Comparison of ENCODE assay signal across 13 mouse cellular contexts in the genomic region with DNA sequence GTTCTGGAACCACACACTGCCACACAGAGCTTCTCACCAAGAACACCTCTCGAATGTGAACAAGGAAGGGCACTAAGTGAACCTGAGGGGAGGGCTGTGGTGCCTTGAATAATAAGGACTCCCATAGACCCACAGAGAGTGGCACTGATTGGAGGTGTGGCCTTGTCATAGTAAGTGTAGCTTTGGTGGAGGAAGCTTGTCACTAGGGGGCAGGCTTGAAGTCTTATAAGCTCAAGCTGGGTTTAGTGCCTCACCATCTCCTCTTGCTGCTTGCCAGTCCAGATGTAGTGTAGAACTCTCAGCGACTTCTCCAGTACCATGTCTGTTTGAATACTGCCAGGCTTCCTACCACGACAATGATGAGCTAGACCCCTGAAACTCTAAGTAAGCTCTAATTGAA. TPM values are rescaled to one million over a fixed set of nuclear protein-coding genes. Genes with fewer than 3 reads are reported as not detected.
DNase-seq lines count a peak whose midpoint lies in the region; ATAC-seq lines count a peak whose summit lies in the region.
"Had no signal": no experiment of that assay in that cellular context is flagged by ENCODE, and none has a peak within 500 bp of the region (broad histone marks: within the 10 kb centered on the region; RNA-seq: fewer than 3 reads in every experiment).

No protein-coding gene starts in this region.

- H3K4me2 ChIP-seq in forebrain, embryonic 14.5 days (ENCODE audit: low read length), result no peak overlapping the region
- H3K4me2 ChIP-seq in forebrain, embryonic 13.5 days, result no peak overlapping the region
- no peak overlapping the region for H3K4me2 ChIP-seq in midbrain, embryonic 13.5 days (replicated peaks)
- H3K4me2 ChIP-seq: neural tube, embryonic 12.5 days had no signal

- no peak overlapping the region for H3K9ac ChIP-seq in forebrain, embryonic 14.5 days (ENCODE audit: low read length)
- no peak overlapping the region for H3K9ac ChIP-seq in forebrain, embryonic 13.5 days
- no peak overlapping the region for H3K9ac ChIP-seq in midbrain, embryonic 13.5 days (replicated peaks)
- H3K9ac ChIP-seq: neural tube, embryonic 12.5 days had no signal

- no peaks in the 10 kb centered on the region for H3K4me1 ChIP-seq in forebrain, embryonic 14.5 days (ENCODE audit: control insufficient read depth, insufficient read depth, low read length)
- H3K4me1 ChIP-seq in forebrain, embryonic 13.5 days, result no peaks in the 10 kb centered on the region
- H3K4me1 ChIP-seq in midbrain, embryonic 13.5 days (replicated peaks), result no peaks in the 10 kb centered on the region
- H3K4me1 ChIP-seq: neural tube, embryonic 12.5 days had no signal

- peak; percentile 13 for DNase-seq in forebrain, embryonic 14.5 days (ENCODE audit: low spot score)
- peak; percentile 15 for DNase-seq in ovary, postnatal 36 days (ENCODE audit: low spot score)
- DNase-seq in ovary, adult 18-20 months (ENCODE audit: low spot score), result no peak
- DNase-seq in heart, postnatal 14 days, result peak; percentile 25 to 57
- DNase-seq in lung, postnatal 36 days, result peak; percentile 61
- DNase-seq: cerebellum, adult 9-10 months had no signal

- intact Hi-C loops in heart, postnatal 14 days (cut with DNase I), result no loop called here

- H3K4me3 ChIP-seq in forebrain, embryonic 14.5 days (ENCODE audit: low read depth, low read length), result no peak overlapping the region
- no peak overlapping the region for H3K4me3 ChIP-seq in forebrain, embryonic 13.5 days
- no peak overlapping the region for H3K4me3 ChIP-seq in midbrain, embryonic 13.5 days (replicated peaks)
- H3K4me3 ChIP-seq: neural tube, embryonic 12.5 days had no signal

- no peaks in the 10 kb centered on the region for H3K36me3 ChIP-seq in forebrain, embryonic 14.5 days (ENCODE audit: control insufficient read depth, insufficient read depth, low read length)
- no peaks in the 10 kb centered on the region for H3K36me3 ChIP-seq in forebrain, embryonic 13.5 days (ENCODE audit: poor library complexity, severe bottlenecking)
- H3K36me3 ChIP-seq in midbrain, embryonic 13.5 days, result no peaks in the 10 kb centered on the region
- H3K36me3 ChIP-seq: neural tube, embryonic 12.5 days had no signal

- no peak overlapping the region for H3K27ac ChIP-seq in forebrain, embryonic 14.5 days (ENCODE audit: low read depth, low read length)
- H3K27ac ChIP-seq in forebrain, embryonic 13.5 days, result no peak overlapping the region
- H3K27ac ChIP-seq in midbrain, embryonic 13.5 days, result no peak overlapping the region
- H3K27ac ChIP-seq: neural tube, embryonic 12.5 days had no signal

- ATAC-seq in forebrain, embryonic 14.5 days, result no peak
- ATAC-seq in forebrain, embryonic 13.5 days, result no peak
- no peak for ATAC-seq in midbrain, embryonic 13.5 days
- no peak for ATAC-seq in monocyte, adult 5-6 weeks (replicated peaks; ENCODE audit: insufficient number of reproducible peaks, low FRiP score, low TSS enrichment, poor library complexity, severe bottlenecking)
- ATAC-seq: CD4-positive, CD25-positive, alpha-beta regulatory T cell, adult 4 months had no signal

- no peaks in the 10 kb centered on the region for H3K9me3 ChIP-seq in forebrain, embryonic 14.5 days (replicated peaks; ENCODE audit: control insufficient read depth, low read length)
- no peaks in the 10 kb centered on the region for H3K9me3 ChIP-seq in forebrain, embryonic 13.5 days (replicated peaks)
- H3K9me3 ChIP-seq in midbrain, embryonic 13.5 days, result no peaks in the 10 kb centered on the region
- H3K9me3 ChIP-seq: neural tube, embryonic 12.5 days had no signal

- 61% methylated on average over 3 of the region's 3 CpGs for WGBS in forebrain, embryonic 14.5 days
- 57% methylated on average over 3 of the region's 3 CpGs for WGBS in forebrain, embryonic 13.5 days
- 72% methylated on average over 3 of the region's 3 CpGs for WGBS in midbrain, embryonic 13.5 days

- no peaks in the 10 kb centered on the region for H3K27me3 ChIP-seq in forebrain, embryonic 14.5 days (replicated peaks; ENCODE audit: control insufficient read depth, insufficient read depth, low read length)
- no peaks in the 10 kb centered on the region for H3K27me3 ChIP-seq in forebrain, embryonic 13.5 days
- H3K27me3 ChIP-seq in midbrain, embryonic 13.5 days, result no peaks in the 10 kb centered on the region
- H3K27me3 ChIP-seq: neural tube, embryonic 12.5 days had no signal

RNA-seq across cellular contexts. Expression of a gene that starts 9.7 kb away (rescaled TPM):
- 0.09 and 0.15 TPM in 2 replicates for polyA plus RNA-seq in forebrain, embryonic 14.5 days (2014; fragmentation: Nextera tagmentation; extraction: Ambion mirVana)
- not detected in 2 replicates for polyA plus RNA-seq in forebrain, embryonic 13.5 days (2015; fragmentation: Nextera tagmentation; extraction: Ambion mirVana)
- not detected for total RNA-seq in heart, postnatal 14 days (2021)
- polyA plus RNA-seq in midbrain, embryonic 13.5 days (2015; fragmentation: Nextera tagmentation; extraction: Ambion mirVana), result 0.07 TPM in 1 of 2 replicates, not detected in the other
- not detected in 3 replicates for total RNA-seq in monocyte, adult 5-6 weeks (2017)
- polyA plus RNA-seq: CD4-positive, CD25-positive, alpha-beta regulatory T cell, adult 4 months; heart, embryonic 14.5 days; limb, embryonic 14.5 days; neural tube, embryonic 12.5 days had no signal
